Mouse (Mus musculus) stomach, embryonic 14.5 days (tissue): Measurements from ENCODE around the gene Twf2. TPM values are rescaled to one million over a fixed set of nuclear protein-coding genes. Genes with fewer than 3 reads are reported as not detected.

Experiments used
- ATAC-seq: fragments of 200-750 bp; cut with Nextera tagmentation; 2 replicates; pipeline ENCODE4 v1.8.0; 2017; ENCODE audit warnings: low read depth, moderate TSS enrichment; ENCODE audit not compliant: insufficient number of reproducible peaks, insufficient read depth, low FRiP score
- H3K27ac ChIP-seq: fragments of 300-500 bp; sonication (generic); 2 replicates; pipeline ENCODE4 v1.5.1; 2014; ENCODE audit warnings: mild to moderate bottlenecking, low read length, moderate library complexity, mixed read lengths
- H3K27me3 ChIP-seq: fragments of 300-500 bp; sonication (generic); 2 replicates; pipeline ENCODE4 v1.6.1; 2014; ENCODE audit warnings: low read length, control low read depth, mixed read lengths; ENCODE audit not compliant: control insufficient read depth, insufficient read depth
- H3K36me3 ChIP-seq: fragments of 300-500 bp; sonication (generic); 2 replicates; pipeline ENCODE4 v1.6.1; 2014; ENCODE audit warnings: mild to moderate bottlenecking, control low read depth, low read length, moderate library complexity, mixed read lengths; ENCODE audit not compliant: control insufficient read depth, insufficient read depth
- H3K4me1 ChIP-seq: fragments of 300-500 bp; sonication (generic); 2 replicates; pipeline ENCODE4 v1.6.1; 2014; ENCODE audit warnings: low read length, control low read depth, mixed read lengths; ENCODE audit not compliant: control insufficient read depth, insufficient read depth
- H3K4me2 ChIP-seq: fragments of 300-500 bp; sonication (generic); replicated peaks from 2 replicates; pipeline ENCODE4 v1.6.1; 2014; ENCODE audit warnings: low read depth, low read length, control low read depth
- H3K4me3 ChIP-seq: fragments of 300-500 bp; sonication (generic); 2 replicates; pipeline ENCODE4 v1.5.1; 2014; ENCODE audit warnings: low read depth, low read length, control low read depth
- H3K9ac ChIP-seq: fragments of 300-500 bp; sonication (generic); replicated peaks from 2 replicates; pipeline ENCODE4 v1.6.1; 2014; ENCODE audit warnings: low read depth, mild to moderate bottlenecking, control low read depth, low read length, moderate library complexity, mixed read lengths
- H3K9me3 ChIP-seq: fragments of 300-500 bp; sonication (generic); 2 replicates; pipeline ENCODE4 v1.6.1; 2016; ENCODE audit warnings: low read depth, low read length, control low read depth; ENCODE audit not compliant: control insufficient read depth
- WGBS: fragments of 180-500 bp; shearing (Covaris S2); extraction: QIAGEN DNeasy Blood & Tissue Kit; methylation state at CpG from one replicate; pipeline ENCODE4 v1.1.7; 2014; 5-methylcytosine and 5-hydroxymethylcytosine counted together
- microRNA counts: library from miRNA; unstranded; fragments of <30 nt; microRNA quantifications from one replicate; lab custom pipeline; 2016
- microRNA-seq: library from miRNA; unstranded; fragments of <30 nt; microRNA quantifications from one replicate; pipeline ENCODE4, GENCODE M21; 2016
- polyA plus RNA-seq: library from polyadenylated mRNA; unstranded; fragments of >200 nt; fragmentation: Nextera tagmentation; extraction: Ambion mirVana; gene quantifications from 2 replicates; pipeline ENCODE4 v1.2.1, GENCODE M21; 2014

Gene Twf2
- polyA plus RNA-seq, 1 experiment from 2014 or later: 69.3 TPM

GRCm38 (mm10) chr9:106262075-106262474, 59.2 kb downstream of the Twf2 start:
- no peaks in the 10 kb centered on the region for H3K9me3 ChIP-seq
- H3K9ac ChIP-seq: no peak overlapping the region
- no peak overlapping the region for H3K4me2 ChIP-seq
- no peak overlapping the region for H3K4me3 ChIP-seq
- H3K27ac ChIP-seq: no peak overlapping the region
- H3K36me3 ChIP-seq: no peaks in the 10 kb centered on the region
- no peaks in the 10 kb centered on the region for H3K4me1 ChIP-seq
- H3K27me3 ChIP-seq: no peaks in the 10 kb centered on the region
- WGBS: 86% methylated on average over 3 of the region's 3 CpGs
- ATAC-seq: no peak

GRCm38 (mm10) chr9:106263381-106263924, 60.5 kb downstream of the Twf2 start:
- Histone ChIP-seq H3K27ac (no peak overlapping the region), H3K36me3 (no peaks in the 10 kb centered on the region), H3K4me1 (0 out of 2 replicates have a peak, but pooled peaks cover 4% of the 10 kb centered on the region), H3K4me2 (no peak overlapping the region), H3K27me3 (no peaks in the 10 kb centered on the region), H3K4me3 (no peak overlapping the region), H3K9ac (no peak overlapping the region), H3K9me3 (no peaks in the 10 kb centered on the region)
- ATAC-seq: no peak
- 70% methylated on average over 9 of the region's 9 CpGs for WGBS

MicroRNAs within 50 kb of the gene (microRNA counts, 519-probe panel; counts per million panel counts)
- 5,510 counts per million, percentile 97 among the panel's probes with 10 or more counts for microRNA mmu-let-7g (lab: Ali Mortazavi, UCI)

Small RNA genes within 50 kb of the gene (microRNA-seq; reads per million reads assigned to microRNA genes)
- gene Mir135a-1: 8.3 reads per million, percentile 18 among the genes with 10 or more reads in this experiment
- 55,645 reads per million, percentile 99 among the genes with 10 or more reads in this experiment for gene Mirlet7g

Other genes starting within 250 kb of the Twf2 start
- 0.95 and 1.1 TPM in 2 replicates for gene Col6a5, start 242.5 kb upstream of the Twf2 start, polyA plus RNA-seq
- 20.9 and 22.3 TPM in 2 replicates for gene Col6a4, start 106.3 kb upstream of the Twf2 start, polyA plus RNA-seq
- gene Glyctk, start 45.0 kb upstream of the Twf2 start, polyA plus RNA-seq: 1.2 and 1.5 TPM in 2 replicates
- 29.0 and 31.3 TPM in 2 replicates for gene Wdr82, start 32.2 kb upstream of the Twf2 start, polyA plus RNA-seq
- gene Ppm1m, start 3.4 kb upstream of the Twf2 start, polyA plus RNA-seq: 35.6 and 38.3 TPM in 2 replicates
- 0.13 TPM in 1 of 2 replicates, not detected in the other for gene Tlr9, start 19.5 kb downstream of the Twf2 start, polyA plus RNA-seq
- 105 and 112 TPM in 2 replicates for gene Alas1, start 45.5 kb downstream of the Twf2 start, polyA plus RNA-seq
- 25.2 and 27.7 TPM in 2 replicates for gene Poc1a, start 78.0 kb downstream of the Twf2 start, polyA plus RNA-seq
- gene Dusp7, start 165.5 kb downstream of the Twf2 start, polyA plus RNA-seq: 22.4 and 24.9 TPM in 2 replicates
- gene Rpl29, start 226.3 kb downstream of the Twf2 start, polyA plus RNA-seq: 1,139 and 1,256 TPM in 2 replicates
- 41.2 and 43.1 TPM in 2 replicates for gene Acy1, start 235.2 kb downstream of the Twf2 start, polyA plus RNA-seq
- gene Abhd14b, start 244.4 kb downstream of the Twf2 start, polyA plus RNA-seq: 26.3 and 32.6 TPM in 2 replicates
- 52.3 and 57.1 TPM in 2 replicates for gene Abhd14a, start 244.6 kb downstream of the Twf2 start, polyA plus RNA-seq